Mouse (Mus musculus) effector memory CD4-positive, alpha-beta T cell, adult 7 months (primary cell): ENCODE data around the gene Gpr18. TPM values are rescaled to one million over a fixed set of nuclear protein-coding genes. Genes with fewer than 3 reads are reported as not detected.

Experiments
- polyA plus RNA-seq: library from polyadenylated mRNA; unstranded; fragments of 100-300 nt; shearing (Covaris generic); gene quantifications from one replicate; pipeline ENCODE4 v1.2.1, GENCODE M21; 2017

The Gpr18 gene
- 164 TPM for polyA plus RNA-seq

DNA sequence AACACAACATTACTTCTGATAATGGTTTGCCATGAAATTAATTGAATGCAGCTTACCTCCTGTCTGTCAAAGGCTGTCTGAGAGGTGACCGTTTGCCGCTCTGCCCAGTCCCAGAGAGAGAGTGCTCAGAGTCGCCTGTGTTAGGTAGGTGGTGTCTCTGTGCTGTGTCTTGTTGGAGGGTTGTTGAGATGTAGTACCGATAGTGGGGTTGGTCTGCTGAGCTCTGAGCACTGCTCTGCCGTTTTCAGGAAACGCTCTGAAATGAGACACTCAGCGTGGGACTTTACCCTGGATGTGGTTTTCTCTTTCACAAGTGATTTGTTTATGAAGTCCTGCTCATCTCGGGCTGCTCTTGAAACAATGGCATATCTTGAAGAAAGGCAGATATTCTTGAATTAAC is at the start of gene Gpr18:
Gpr18 (minus strand) TSS at position 161 of the 400 bp plus-strand sequence.

DNA sequence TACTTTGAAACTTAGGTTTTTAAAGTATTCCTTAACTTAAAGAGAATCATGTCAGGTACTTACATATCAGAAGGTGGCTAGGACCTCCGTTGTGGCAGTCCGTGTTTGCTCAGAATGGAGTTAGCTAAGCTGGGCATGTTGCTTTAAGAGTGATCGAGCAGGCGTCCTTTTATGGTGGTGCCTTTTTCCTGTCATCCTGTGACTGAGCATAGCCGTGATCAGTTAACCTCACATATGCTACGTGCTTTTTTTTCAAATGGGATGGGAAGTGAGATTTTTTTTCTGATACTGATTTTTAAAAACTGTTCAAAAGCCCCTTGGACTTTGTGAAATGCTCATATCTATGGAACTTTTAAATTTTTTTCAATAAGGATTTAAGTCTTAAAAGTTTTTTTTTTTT is 49.4 kb upstream of the Gpr18 start, which contains the start of gene Gpr183:
Gpr183 (minus strand) TSS at position 206 of the 400 bp plus-strand sequence.

GRCm38 (mm10) chr14:121878176-121878858 is 37.3 kb downstream of the Gpr18 start, which contains the start of gene Ubac2:
TSS of gene Ubac2 (plus strand) at chr14:121878620.

Other genes with a start within 250 kb of the Gpr18 start
- gene Dock9, start 117.9 kb downstream of the Gpr18 start, polyA plus RNA-seq: 16.9 TPM
- 131 TPM for gene Ubac2, start 37.2 kb downstream of the Gpr18 start, polyA plus RNA-seq
- gene Gpr183, start 49.4 kb upstream of the Gpr18 start, polyA plus RNA-seq: 459 TPM
- gene Timm8a2, start 118.9 kb upstream of the Gpr18 start, polyA plus RNA-seq: not detected
- 124 TPM for gene Tm9sf2, start 191.3 kb upstream of the Gpr18 start, polyA plus RNA-seq